Mouse (Mus musculus) ES-Bruce4 (cell line): ENCODE measurements around the gene Eprs.

Experiments used
- CTCF ChIP-seq: IDR thresholded peaks from one replicate; pipeline ENCODE4 v1.8.1; 2011; ENCODE audit warnings: low read depth, low read length
- EP300 ChIP-seq: IDR thresholded peaks from 2 replicates; pipeline ENCODE4 v1.6.1; 2011; ENCODE audit warnings: low read depth, low read length; ENCODE audit not compliant: insufficient read depth
- POLR2A ChIP-seq: IDR thresholded peaks from one replicate; pipeline ENCODE4 v1.8.1; 2011; ENCODE audit warnings: low read length; ENCODE audit not compliant: insufficient read depth

DNA sequence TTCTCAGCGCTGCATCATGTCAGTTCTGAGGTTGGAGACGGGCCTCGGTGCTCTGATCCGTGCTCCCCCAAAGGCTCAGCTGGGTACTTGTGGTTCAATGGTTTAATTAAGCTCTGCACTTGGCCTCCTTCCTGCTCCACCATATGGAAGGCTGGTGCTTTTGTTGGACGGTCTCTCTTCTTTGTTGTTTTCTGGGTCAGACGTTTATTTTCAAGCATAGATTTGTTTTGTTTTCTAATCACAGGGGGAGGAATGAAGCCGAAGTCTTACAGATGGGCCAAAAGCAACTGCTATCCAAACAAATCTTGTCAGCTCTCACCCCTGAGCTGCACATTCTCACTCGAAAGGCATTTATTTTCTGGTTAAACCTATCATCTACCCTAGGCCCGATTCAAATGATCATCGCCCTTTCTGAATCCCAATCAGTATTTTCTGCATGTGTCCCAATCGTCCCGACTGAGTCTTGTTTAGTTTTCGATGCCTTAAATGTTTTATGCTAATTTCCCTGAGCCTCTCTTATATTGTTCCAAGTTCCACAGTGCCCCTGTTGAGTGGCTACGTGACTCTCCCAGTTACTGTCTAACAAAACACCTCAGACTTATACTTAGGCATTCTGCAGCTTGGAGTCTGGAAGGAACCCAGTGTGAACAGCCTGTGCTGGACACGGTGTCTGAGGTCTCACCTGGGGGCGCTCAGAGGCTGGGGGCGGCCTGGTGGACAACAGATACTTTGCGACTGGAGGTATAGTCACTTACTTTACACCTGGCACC lies 79.0 kb downstream of the Eprs start:
- no peak for TF ChIP-seq EP300
- TF ChIP-seq CTCF: no peak
- TF ChIP-seq POLR2A: no peak
